In the genomic region with DNA sequence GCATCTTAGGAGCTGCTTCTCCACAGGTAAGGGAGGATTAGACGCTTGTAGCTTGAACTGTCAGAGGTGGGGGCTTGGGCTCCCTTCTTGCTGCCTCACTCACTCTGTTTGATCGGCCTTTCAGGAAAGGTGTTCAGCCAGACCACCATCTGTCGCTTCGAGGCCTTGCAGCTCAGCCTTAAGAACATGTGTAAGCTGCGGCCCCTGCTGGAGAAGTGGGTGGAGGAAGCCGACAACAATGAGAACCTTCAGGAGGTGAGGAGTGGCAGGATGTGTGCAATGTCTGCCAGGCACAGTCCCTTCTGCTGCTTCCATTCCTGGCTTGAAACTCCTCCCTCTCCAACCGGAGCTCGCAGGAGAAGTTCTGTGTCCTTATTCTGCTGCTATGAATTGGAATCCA, we compare ENCODE assay signal across 10 mouse cellular contexts. TPM values are rescaled to one million over a fixed set of nuclear protein-coding genes. Genes with fewer than 3 reads are reported as not detected.
DNase-seq lines count a peak whose midpoint lies in the region; ATAC-seq and TF ChIP-seq lines count a peak whose summit lies in the region.
"Had no signal": no experiment of that assay in that cellular context is flagged by ENCODE, and none has a peak within 500 bp of the region (broad histone marks: within the 10 kb centered on the region; RNA-seq: fewer than 3 reads in every experiment).

No protein-coding gene starts in this region.

- peak in 2 of 3 experiments; percentile 21 to 22; a peak in 2 of 6 replicates for TF ChIP-seq CTCF in MEL (IDR thresholded peaks at IDR 0.05 in 2 of 3, conservative IDR thresholded peaks at IDR 0.05 in 1 of 3; ENCODE audit: control insufficient read depth in 1 of 3, insufficient read depth in 1 of 3, low read depth in 2 of 3, low read length in 3 of 3, poor library complexity in 1 of 3, severe bottlenecking in 1 of 3)

- no peak for TF ChIP-seq POLR2A in MEL (IDR thresholded peaks at IDR 0.05; ENCODE audit: control insufficient read depth in 1 of 2, insufficient read depth in 1 of 2, low read depth in 1 of 2, low read length in 2 of 2, poor library complexity in 1 of 2)

- no peaks in the 10 kb centered on the region for H3K4me1 ChIP-seq in MEL (ENCODE audit: control insufficient read depth in 1 of 2, insufficient read depth in 2 of 2, low read length in 2 of 2)
- no peaks in the 10 kb centered on the region; the same call in 1 of the 2 replicates for H3K4me1 ChIP-seq in forebrain, embryonic 11.5 days (replicated peaks; ENCODE audit: control insufficient read depth, insufficient read depth, low read length)

- WGBS in forebrain, embryonic 11.5 days, result 34% methylated on average over 8 of the region's 8 CpGs

- no peaks in the 10 kb centered on the region for H3K36me3 ChIP-seq in MEL (ENCODE audit: control insufficient read depth in 1 of 2, insufficient read depth in 2 of 2, low read length in 2 of 2)
- H3K36me3 ChIP-seq in forebrain, embryonic 11.5 days (ENCODE audit: control insufficient read depth, insufficient read depth, low read length), result no peaks in the 10 kb centered on the region

- TF ChIP-seq EP300 in MEL (IDR thresholded peaks at IDR 0.05; ENCODE audit: low read depth in 1 of 2, low read length in 2 of 2), result no peak

- no peak overlapping the region for H3K4me2 ChIP-seq in forebrain, embryonic 11.5 days (ENCODE audit: low read depth, low read length, severe bottlenecking)

- 0 out of 2 replicates have a peak, but pooled peaks have one; percentile 26 for ATAC-seq in forebrain, embryonic 11.5 days (replicated peaks; ENCODE audit: low FRiP score)

- no peak; the same call in 1 of the 2 replicates for TF ChIP-seq RAD21 in MEL (IDR thresholded peaks at IDR 0.05; ENCODE audit: low read depth, low read length)

- DNase-seq in kidney, postnatal 10 days, result peak; percentile 71
- no peak for DNase-seq in kidney, adult 11 months
- DNase-seq in MEL (ENCODE audit: low read depth, low spot score), result peak; percentile 23
- no peak for DNase-seq in forebrain, embryonic 11.5 days (ENCODE audit: low spot score)
- DNase-seq in lung, postnatal 10 days, result peak; percentile 68
- no peak for DNase-seq in cerebellum, postnatal 25 days
- no peak for DNase-seq in frontal cortex, postnatal 36 days (ENCODE audit: low spot score in 2 of 2)
- DNase-seq in gastrocnemius, postnatal 4 days (ENCODE audit: low spot score in 2 of 2), result no peak

- H3K27ac ChIP-seq in MEL (ENCODE audit: control insufficient read depth, low read depth, low read length), result no peak overlapping the region
- H3K27ac ChIP-seq in forebrain, embryonic 11.5 days (ENCODE audit: low read depth, low read length), result no peak overlapping the region

- H3K27me3 ChIP-seq in MEL (ENCODE audit: control insufficient read depth in 1 of 2, insufficient read depth in 2 of 2, low read length in 2 of 2), result no peaks in the 10 kb centered on the region
- peaks cover 25% of the 10 kb centered on the region for H3K27me3 ChIP-seq in forebrain, embryonic 11.5 days (ENCODE audit: control insufficient read depth, insufficient read depth, low read length)

- no peak overlapping the region for H3K4me3 ChIP-seq in MEL (ENCODE audit: control insufficient read depth in 1 of 2, insufficient read depth in 1 of 2, low read depth in 2 of 2, low read length in 2 of 2)
- no peak overlapping the region for H3K4me3 ChIP-seq in forebrain, embryonic 11.5 days (ENCODE audit: low read depth, low read length)
- H3K4me3 ChIP-seq: megakaryocyte, embryonic 14.5 days had no signal

- H3K79me2 ChIP-seq in MEL (ENCODE audit: control insufficient read depth, insufficient read depth, low read length, poor library complexity), result no peaks in the 10 kb centered on the region

- no peaks in the 10 kb centered on the region for H3K9me3 ChIP-seq in MEL (replicated peaks; ENCODE audit: insufficient read depth, low read length)
- H3K9me3 ChIP-seq in forebrain, embryonic 11.5 days (ENCODE audit: control insufficient read depth, low read length), result no peaks in the 10 kb centered on the region
- H3K9me3 ChIP-seq: megakaryocyte, embryonic 14.5 days had no signal

- no peak overlapping the region for H3K9ac ChIP-seq in MEL (ENCODE audit: control insufficient read depth, low read depth, low read length, poor library complexity, severe bottlenecking)
- H3K9ac ChIP-seq in forebrain, embryonic 11.5 days (ENCODE audit: low read length), result peak overlapping the region; percentile 27; the same call in 1 of the 2 replicates

TF ChIP-seq in MEL, 35 proteins besides CTCF, POLR2A, EP300 and RAD21:
- TF ChIP-seq E2F4 (IDR thresholded peaks at IDR 0.05; ENCODE audit: borderline replicate concordance, low read depth, low read length) (no peak), USF2 (IDR thresholded peaks at IDR 0.05; ENCODE audit: borderline replicate concordance in 1 of 2, insufficient read depth in 1 of 2, low read depth in 1 of 2, low read length in 2 of 2) (no peak), SMC3 (IDR thresholded peaks at IDR 0.05; ENCODE audit: low read depth, low read length) (peak; percentile 16; the same call in 1 of the 2 replicates), MAFK (IDR thresholded peaks at IDR 0.05; ENCODE audit: borderline replicate concordance, low read depth, low read length) (no peak)

RNA-seq across cellular contexts. Expression of gene Pou5f1, which starts 3.5 kb away (rescaled TPM):
- not detected in 2 replicates for total RNA-seq in MEL (2012; rRNA removed)
- not detected for polyA plus RNA-seq in MEL (2012; ENCODE audit: insufficient read depth in 1 of 2, insufficient read length in 2 of 2, low read depth in 1 of 2, low replicate concordance in 2 of 2, missing spikeins in 1 of 2)
- polyA plus RNA-seq in forebrain, embryonic 11.5 days (2014; fragmentation: Nextera tagmentation; extraction: Ambion mirVana), result not detected in 2 replicates
- total RNA-seq in gastrocnemius, postnatal 4 days (2021), result under 1 TPM; 0.20 to 0.26 TPM
- polyA plus RNA-seq: cortical plate, adult 2 months had no signal

RNA-seq across cellular contexts. Expression of gene Tcf19, which starts 7.3 kb away (rescaled TPM):
- total RNA-seq in MEL (2012; rRNA removed), result 16.6 and 20.3 TPM in 2 replicates
- 10 to 100 TPM in 1 of 2 experiments, not detected in 1; 25.7 TPM for polyA plus RNA-seq in MEL (2012; ENCODE audit: insufficient read depth in 1 of 2, insufficient read length in 2 of 2, low read depth in 1 of 2, low replicate concordance in 2 of 2, missing spikeins in 1 of 2)
- 58.4 and 59.4 TPM in 2 replicates for polyA plus RNA-seq in forebrain, embryonic 11.5 days (2014; fragmentation: Nextera tagmentation; extraction: Ambion mirVana)
- 10 to 100 TPM; 28.1 to 29.9 TPM for total RNA-seq in gastrocnemius, postnatal 4 days (2021)

RNA-seq across cellular contexts. Expression of gene Cchcr1, which starts 7.6 kb away (rescaled TPM):
- total RNA-seq in MEL (2012; rRNA removed), result 11.6 and 14.3 TPM in 2 replicates
- 10 to 100 TPM in 1 of 2 experiments, not detected in 1; 21.7 TPM for polyA plus RNA-seq in MEL (2012; ENCODE audit: insufficient read depth in 1 of 2, insufficient read length in 2 of 2, low read depth in 1 of 2, low replicate concordance in 2 of 2, missing spikeins in 1 of 2)
- 17.7 and 18.2 TPM in 2 replicates for polyA plus RNA-seq in forebrain, embryonic 11.5 days (2014; fragmentation: Nextera tagmentation; extraction: Ambion mirVana)
- total RNA-seq in gastrocnemius, postnatal 4 days (2021), result 10 to 100 TPM; 13.8 to 15.0 TPM

RNA-seq across cellular contexts. Expression of gene Psors1c2, which starts 23.7 kb away (rescaled TPM):
- total RNA-seq in MEL (2012; rRNA removed), result 0.20 and 0.27 TPM in 2 replicates
- 1 to 10 TPM in 1 of 2 experiments, not detected in 1; 1.3 TPM for polyA plus RNA-seq in MEL (2012; ENCODE audit: insufficient read depth in 1 of 2, insufficient read length in 2 of 2, low read depth in 1 of 2, low replicate concordance in 2 of 2, missing spikeins in 1 of 2)
- polyA plus RNA-seq in forebrain, embryonic 11.5 days (2014; fragmentation: Nextera tagmentation; extraction: Ambion mirVana), result 1.3 and 1.4 TPM in 2 replicates
- not detected for total RNA-seq in gastrocnemius, postnatal 4 days (2021)

RNA-seq across cellular contexts. Expression of gene H2-Q10, which starts 39.4 kb away (rescaled TPM):
- 0.13 and 0.15 TPM in 2 replicates for total RNA-seq in MEL (2012; rRNA removed)
- 1 to 10 TPM in 1 of 2 experiments, not detected in 1; 8.9 TPM for polyA plus RNA-seq in MEL (2012; ENCODE audit: insufficient read depth in 1 of 2, insufficient read length in 2 of 2, low read depth in 1 of 2, low replicate concordance in 2 of 2, missing spikeins in 1 of 2)
- 0.07 and 0.12 TPM in 2 replicates for polyA plus RNA-seq in forebrain, embryonic 11.5 days (2014; fragmentation: Nextera tagmentation; extraction: Ambion mirVana)
- 1 to 10 TPM in 1 of 2 experiments, under 1 TPM in 1; 0.32 to 1.6 TPM for total RNA-seq in gastrocnemius, postnatal 4 days (2021)

Comparison
In these comparisons a context has a peak if more than half of its experiments do, and no peak if none do; other contexts are left out.
1. DNase-seq: peak in kidney, postnatal 10 days (single experiment), MEL (single experiment) and lung, postnatal 10 days (single experiment); none in kidney, adult 11 months (single experiment), forebrain, embryonic 11.5 days (single experiment), cerebellum, postnatal 25 days (0 of 2), frontal cortex, postnatal 36 days (0 of 2) and gastrocnemius, postnatal 4 days (0 of 2).